Mouse (Mus musculus) kidney, postnatal 0 days (tissue): Measurements from ENCODE around the gene Braf. TPM values are rescaled to one million over a fixed set of nuclear protein-coding genes. Genes with fewer than 3 reads are reported as not detected.
"Not testable (repeated sequence)": the region's sequence is repeated elsewhere in the genome, so short reads cannot be mapped to it uniquely, and the experiment has no call there.

ENCODE experiments used
- ATAC-seq: fragments of 200-750 bp; cut with Nextera tagmentation; replicated peaks from 2 replicates; pipeline ENCODE4 v1.8.0; 2017; ENCODE audit warnings: low read depth, moderate number of reproducible peaks, moderate TSS enrichment, moderate library complexity; ENCODE audit not compliant: low FRiP score
- DNase-seq: peaks from one replicate; pipeline ENCODE4 v3.0.0-alpha.2; 2016; ENCODE audit warnings: low spot score
- H3K27ac ChIP-seq: fragments of 300-500 bp; sonication (generic); 2 replicates; pipeline ENCODE4 v1.5.1; 2014; ENCODE audit warnings: mild to moderate bottlenecking
- H3K27me3 ChIP-seq: fragments of 300-500 bp; sonication (generic); 2 replicates; pipeline ENCODE4 v1.6.1; 2014; ENCODE audit warnings: low read length, mixed read lengths; ENCODE audit not compliant: insufficient read depth
- H3K36me3 ChIP-seq: fragments of 300-500 bp; sonication (generic); 2 replicates; pipeline ENCODE4 v1.6.1; 2014; ENCODE audit warnings: low read length, mixed read lengths; ENCODE audit not compliant: insufficient read depth
- H3K4me1 ChIP-seq: fragments of 300-500 bp; sonication (generic); replicated peaks from 2 replicates; pipeline ENCODE4 v1.6.1; 2014; ENCODE audit warnings: antibody characterized with exemption, low read length, mixed read lengths; ENCODE audit not compliant: insufficient read depth
- H3K4me2 ChIP-seq: fragments of 300-500 bp; sonication (generic); 2 replicates; pipeline ENCODE4 v1.6.1; 2014; ENCODE audit warnings: mild to moderate bottlenecking, low read length, moderate library complexity, mixed read lengths
- H3K4me3 ChIP-seq: fragments of 300-500 bp; sonication (generic); replicated peaks from 2 replicates; pipeline ENCODE4 v1.5.1; 2014; ENCODE audit warnings: low read depth, low read length
- H3K9ac ChIP-seq: fragments of 300-500 bp; sonication (generic); 2 replicates; pipeline ENCODE4 v1.6.1; 2014; ENCODE audit warnings: low read depth, low read length
- H3K9me3 ChIP-seq: fragments of 300-500 bp; sonication (generic); replicated peaks from 2 replicates; pipeline ENCODE4 v1.6.1; 2016; ENCODE audit warnings: low read length, inconsistent platforms, mixed read lengths
- CTCF ChIP-seq: IDR thresholded peaks from 2 replicates; pipeline ENCODE4 v1.5.1; 2016; ENCODE audit warnings: antibody characterized with exemption, low read depth, mild to moderate bottlenecking, moderate library complexity
- WGBS: fragments of 180-500 bp; shearing (Covaris S2); extraction: QIAGEN DNeasy Blood & Tissue Kit; methylation state at CpG from one replicate; pipeline ENCODE4 v1.1.7; 2014; 5-methylcytosine and 5-hydroxymethylcytosine counted together
- polyA plus RNA-seq: library from polyadenylated mRNA; unstranded; fragments of >200 nt; fragmentation: Nextera tagmentation; extraction: Ambion mirVana; gene quantifications from 2 replicates; pipeline ENCODE4 v1.2.1, GENCODE M21; 2015

Braf gene
- polyA plus RNA-seq = 7.6 and 8.4 TPM in 2 replicates

GRCm38 (mm10) chr6:39724866-39725711 lies at the start of gene Braf:
Gene Braf, minus strand, starts transcription at chr6:39725463.
- Histone ChIP-seq H3K4me2 (peak within 1 kb of the TSS; percentile 77), H3K9me3 (no peaks in the 10 kb centered on the region), H3K4me1 (0 out of 2 replicates have a peak, but pooled peaks cover 4% of the 10 kb centered on the region), H3K4me3 (peak within 1 kb of the TSS; percentile 97), H3K36me3 (no peaks in the 10 kb centered on the region), H3K27me3 (no peaks in the 10 kb centered on the region), H3K9ac (peak within 1 kb of the TSS; percentile 92), H3K27ac (peak within 1 kb of the TSS; percentile 96)
- peak; percentile 92 for DNase-seq
- TF ChIP-seq CTCF = peak; percentile 12; the same call in 1 of the 2 replicates
- under 1% methylated on average over 51 of the region's 101 CpGs for WGBS
- peak; percentile 92 for ATAC-seq

GRCm38 (mm10) chr6:39775029-39775428 lies 49.8 kb upstream of the Braf start:
- H3K4me2 ChIP-seq = no peak overlapping the region
- H3K9me3 ChIP-seq = no peaks in the 10 kb centered on the region
- TF ChIP-seq CTCF = no peak
- DNase-seq = no peak
- H3K4me3 ChIP-seq = no peak overlapping the region
- H3K9ac ChIP-seq = no peak overlapping the region
- no peak for ATAC-seq
- H3K27me3 ChIP-seq = no peaks in the 10 kb centered on the region
- H3K27ac ChIP-seq = no peak overlapping the region
- no peaks in the 10 kb centered on the region for H3K4me1 ChIP-seq
- 86% methylated on average over 9 of the region's 9 CpGs for WGBS
- H3K36me3 ChIP-seq = no peaks in the 10 kb centered on the region

- H3K27ac ChIP-seq = no peak overlapping the region
- WGBS = 85% methylated on average over 2 of the region's 2 CpGs
- ATAC-seq (no peak), DNase-seq (no peak)
- TF ChIP-seq CTCF = no peak
- H3K4me2 ChIP-seq = no peak overlapping the region
- no peaks in the 10 kb centered on the region for H3K4me1 ChIP-seq
- H3K9ac ChIP-seq = no peak overlapping the region
- H3K36me3 ChIP-seq = no peaks in the 10 kb centered on the region
- H3K9me3 ChIP-seq = no peaks in the 10 kb centered on the region
- H3K27me3 ChIP-seq = no peaks in the 10 kb centered on the region
- H3K4me3 ChIP-seq = no peak overlapping the region
Measured at GRCm38 (mm10) chr6:39757229-39757628, 32.0 kb upstream of the Braf start.

- no peaks in the 10 kb centered on the region for H3K9me3 ChIP-seq
- no peak for DNase-seq
- H3K27ac ChIP-seq = no peak overlapping the region
- no peak overlapping the region for H3K9ac ChIP-seq
- ATAC-seq = no peak
- no peak overlapping the region for H3K4me2 ChIP-seq
- WGBS = 31% methylated on average over 6 of the region's 6 CpGs
- H3K27me3 ChIP-seq = no peaks in the 10 kb centered on the region
- no peaks in the 10 kb centered on the region for H3K4me1 ChIP-seq
- no peak overlapping the region for H3K4me3 ChIP-seq
- H3K36me3 ChIP-seq = no peaks in the 10 kb centered on the region
- TF ChIP-seq CTCF = no peak
Measured at GRCm38 (mm10) chr6:39749881-39750280, 24.6 kb upstream of the Braf start.

DNA sequence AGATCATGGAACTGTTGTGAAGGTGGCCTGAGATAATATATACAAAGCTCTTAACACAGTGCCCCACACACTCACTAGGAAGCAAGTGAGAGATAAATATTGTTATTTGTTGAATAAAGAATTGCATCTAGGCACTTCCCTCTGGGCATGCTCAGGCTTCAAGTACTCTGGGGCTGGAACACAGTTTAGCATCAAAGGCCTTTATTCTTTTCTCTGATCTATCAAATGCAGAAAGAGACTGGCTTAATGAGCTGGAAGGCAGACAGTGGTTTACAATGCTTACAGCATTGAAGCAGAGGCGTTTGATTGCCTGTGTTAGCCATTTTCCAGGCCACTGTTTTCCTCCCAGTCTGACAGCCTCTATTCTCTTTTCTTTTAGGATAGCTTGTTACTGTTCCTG lies 21.8 kb upstream of the Braf start:
- no peaks in the 10 kb centered on the region for H3K9me3 ChIP-seq
- no peak overlapping the region for H3K4me3 ChIP-seq
- H3K27ac ChIP-seq = no peak overlapping the region
- no peaks in the 10 kb centered on the region for H3K36me3 ChIP-seq
- H3K4me2 ChIP-seq = no peak overlapping the region
- H3K4me1 ChIP-seq = no peaks in the 10 kb centered on the region
- DNase-seq = no peak
- ATAC-seq = no peak
- 18% methylated on average over 1 of the region's 1 CpGs for WGBS
- H3K27me3 ChIP-seq = no peaks in the 10 kb centered on the region
- TF ChIP-seq CTCF = no peak
- H3K9ac ChIP-seq = no peak overlapping the region

GRCm38 (mm10) chr6:39745456-39745855 lies 20.2 kb upstream of the Braf start:
- Histone ChIP-seq H3K27ac (no peak overlapping the region), H3K9me3 (no peaks in the 10 kb centered on the region), H3K4me2 (no peak overlapping the region), H3K27me3 (no peaks in the 10 kb centered on the region), H3K4me3 (no peak overlapping the region), H3K36me3 (no peaks in the 10 kb centered on the region), H3K9ac (no peak overlapping the region), H3K4me1 (no peaks in the 10 kb centered on the region)
- TF ChIP-seq CTCF = no peak
- ATAC-seq (no peak), DNase-seq (no peak)
- WGBS = 100% methylated on average over 1 of the region's 1 CpGs

- not testable (repeated sequence) for H3K9ac ChIP-seq, H3K4me2 ChIP-seq, ATAC-seq, DNase-seq, H3K4me1 ChIP-seq, H3K27ac ChIP-seq, H3K4me3 ChIP-seq, H3K9me3 ChIP-seq, H3K36me3 ChIP-seq, H3K27me3 ChIP-seq
- 92% methylated on average over 8 of the region's 9 CpGs for WGBS
Measured at GRCm38 (mm10) chr6:39739698-39740097, 14.4 kb upstream of the Braf start.
